Mouse (Mus musculus): ENCODE measurements at regions not wholly inside any gene's neighbourhood (a gene's known extent, or its start where the extent isn't known, plus 50 kb on each side); places are given as distances from the start of the nearest gene placed in this dataset.

DNA sequence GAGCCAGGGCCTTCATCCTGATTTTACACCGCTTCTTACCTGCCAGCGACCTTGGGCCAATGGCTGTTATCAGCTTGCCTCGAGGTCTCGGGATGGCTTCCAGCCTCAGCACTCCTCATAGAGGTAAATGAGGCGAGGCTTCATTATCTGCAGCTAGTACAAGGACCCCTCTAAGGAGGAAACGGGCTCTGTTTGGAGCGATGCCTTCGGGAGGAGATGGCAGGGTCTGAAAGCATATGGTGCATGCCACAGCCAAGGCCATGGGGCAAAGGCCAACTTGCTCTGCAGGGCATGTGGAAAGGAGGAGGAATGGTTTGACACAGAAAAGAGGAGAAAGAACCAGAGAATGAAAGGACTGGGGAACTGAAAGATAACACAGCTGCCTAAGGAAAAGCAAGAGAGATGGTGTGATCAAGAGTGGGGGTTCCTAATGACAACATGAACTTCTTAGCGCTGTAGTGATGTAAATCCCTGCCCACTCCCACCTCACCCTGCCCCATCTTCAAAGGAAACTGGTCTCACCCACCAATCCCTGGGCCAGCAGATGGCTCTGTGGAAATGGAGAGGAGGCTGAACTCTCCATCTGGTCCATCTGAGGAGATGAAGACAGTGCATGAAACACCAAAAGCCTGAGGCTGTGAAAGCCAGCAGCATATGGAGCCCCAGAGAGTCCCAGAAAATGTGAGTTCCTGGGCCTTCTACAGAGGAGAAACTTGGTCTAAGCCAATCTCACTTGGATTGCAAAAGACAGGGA is 134.0 kb downstream of the Rplp1 start:
- H3K27me3 ChIP-seq (ENCODE audit: low read depth, poor library complexity, severe bottlenecking) = no peaks in the 10 kb centered on the region; the same call in 1 of the 2 replicates
- no peaks in the 10 kb centered on the region for H3K4me1 ChIP-seq
- 90% methylated on average over 9 of the region's 9 CpGs for WGBS
- H3K36me3 ChIP-seq = no peaks in the 10 kb centered on the region
- no peak for DNase-seq (ENCODE audit: low spot score)
- H3K27ac ChIP-seq (replicated peaks) = no peak overlapping the region
- no peak overlapping the region for H3K4me3 ChIP-seq
- H3K9me3 ChIP-seq (replicated peaks) = no peaks in the 10 kb centered on the region

GRCm38 (mm10) chr9:61779165-61779564 is 135.2 kb downstream of the Rplp1 start:
- Histone ChIP-seq H3K9me3 (replicated peaks) (no peaks in the 10 kb centered on the region), H3K4me3 (no peak overlapping the region), H3K27me3 (ENCODE audit: low read depth, poor library complexity, severe bottlenecking) (no peaks in the 10 kb centered on the region; the same call in 1 of the 2 replicates), H3K4me1 (no peaks in the 10 kb centered on the region), H3K27ac (replicated peaks) (no peak overlapping the region), H3K36me3 (no peaks in the 10 kb centered on the region)
- DNase-seq (ENCODE audit: low spot score) = no peak

DNA sequence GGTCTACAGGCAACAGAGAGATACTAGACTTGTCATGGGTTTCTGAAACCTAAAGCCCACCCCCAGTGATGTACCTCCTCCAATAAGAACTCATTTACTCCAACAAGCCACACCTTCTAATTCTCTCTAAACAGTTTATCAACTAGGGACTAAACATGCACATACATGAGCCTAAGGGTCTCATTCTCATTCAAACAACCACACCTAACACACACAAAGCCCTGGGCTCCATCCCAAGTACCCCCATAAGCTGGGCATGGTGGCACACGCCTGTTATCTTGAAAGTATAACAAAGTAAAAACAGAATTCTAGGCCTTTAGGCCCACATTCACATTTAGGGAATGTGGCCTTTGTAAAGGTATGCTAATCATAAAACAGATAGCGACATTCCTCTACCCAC is 137.9 kb downstream of the Rplp1 start:
- WGBS = 78% methylated on average over 2 of the region's 2 CpGs
- Histone ChIP-seq H3K27ac (replicated peaks) (no peak overlapping the region), H3K9me3 (replicated peaks) (no peaks in the 10 kb centered on the region), H3K27me3 (ENCODE audit: low read depth, poor library complexity, severe bottlenecking) (no peaks in the 10 kb centered on the region; the same call in 1 of the 2 replicates), H3K4me3 (no peak overlapping the region), H3K36me3 (no peaks in the 10 kb centered on the region), H3K4me1 (no peaks in the 10 kb centered on the region)
- no peak for DNase-seq (ENCODE audit: low spot score)

DNA sequence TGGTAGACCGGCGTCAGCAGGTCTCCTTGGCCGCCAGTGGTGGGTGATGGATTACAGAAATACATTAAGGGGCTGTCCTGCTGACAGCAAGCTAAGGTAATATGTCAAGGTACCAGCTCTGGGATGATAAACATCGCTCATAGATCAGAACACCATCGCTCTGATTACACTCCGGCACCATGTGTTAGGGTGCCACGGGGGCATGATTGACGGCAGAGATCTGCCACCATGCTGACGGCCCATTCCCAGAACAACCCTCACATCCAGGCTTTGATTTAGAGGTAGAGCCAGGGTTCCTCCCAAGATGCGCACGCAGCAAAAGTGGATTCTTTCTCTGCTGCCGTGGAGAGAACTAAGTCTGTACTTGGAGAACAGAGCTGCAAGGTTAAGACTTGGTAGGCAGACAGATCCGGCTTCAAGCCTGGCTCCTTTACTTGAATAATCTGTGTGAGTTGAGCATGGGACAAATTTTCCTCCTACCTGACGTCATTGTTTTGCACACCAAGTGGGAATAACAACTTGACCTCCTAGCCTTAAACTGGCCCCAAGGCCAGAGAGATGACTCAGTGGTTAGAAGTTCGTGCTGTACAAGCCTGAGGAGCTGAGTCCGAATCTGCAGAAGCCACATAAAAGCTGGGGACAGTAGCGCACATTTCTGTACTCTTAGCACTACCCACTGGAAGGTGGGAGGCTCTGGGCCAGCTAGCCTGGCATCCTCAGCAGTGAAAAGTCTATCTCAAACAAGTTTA is 144.0 kb downstream of the Rplp1 start:
- H3K4me1 ChIP-seq = peaks cover under 1% of the 10 kb centered on the region; the same call in 1 of the 2 replicates
- no peak for DNase-seq (ENCODE audit: low spot score)
- H3K27me3 ChIP-seq (ENCODE audit: low read depth, poor library complexity, severe bottlenecking) = no peaks in the 10 kb centered on the region
- no peaks in the 10 kb centered on the region for H3K9me3 ChIP-seq (replicated peaks)
- no peak overlapping the region for H3K4me3 ChIP-seq
- H3K27ac ChIP-seq (replicated peaks) = no peak overlapping the region
- 91% methylated on average over 17 of the region's 17 CpGs for WGBS
- H3K36me3 ChIP-seq = no peaks in the 10 kb centered on the region

GRCm38 (mm10) chr9:61766187-61766586 is 148.2 kb downstream of the Rplp1 start:
- DNase-seq (ENCODE audit: low spot score) = no peak
- Histone ChIP-seq H3K36me3 (no peaks in the 10 kb centered on the region), H3K4me1 (peaks cover 4% of the 10 kb centered on the region; the same call in 1 of the 2 replicates), H3K27ac (replicated peaks) (no peak overlapping the region), H3K27me3 (ENCODE audit: low read depth, poor library complexity, severe bottlenecking) (no peaks in the 10 kb centered on the region), H3K9me3 (replicated peaks) (no peaks in the 10 kb centered on the region), H3K4me3 (no peak overlapping the region)
- 82% methylated on average over 6 of the region's 6 CpGs for WGBS

DNA sequence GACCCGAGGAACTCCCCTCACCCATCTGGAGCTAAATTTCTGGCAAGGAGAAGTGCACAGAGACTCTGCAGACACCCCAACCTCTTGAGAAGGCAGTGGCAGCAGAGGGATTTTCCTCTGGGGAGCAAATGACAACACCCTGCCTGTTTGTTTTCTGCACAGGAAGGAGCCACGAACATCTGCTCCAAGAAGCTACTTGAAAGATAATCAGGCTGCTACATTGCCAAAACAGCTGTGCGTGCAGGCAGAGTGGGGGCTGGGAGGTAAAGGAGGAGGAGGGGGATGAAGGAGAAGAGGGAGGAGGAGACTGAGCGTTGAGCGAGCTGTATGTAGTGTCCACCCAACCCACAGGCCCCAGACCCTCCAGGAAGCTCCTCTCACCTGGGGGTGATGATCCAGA is 149.0 kb downstream of the Rplp1 start:
- WGBS = 61% methylated on average over 5 of the region's 5 CpGs
- no peak for DNase-seq (ENCODE audit: low spot score)
- 0 out of 2 replicates have a peak overlapping the region, but pooled peaks have one; percentile 33 for H3K27ac ChIP-seq (replicated peaks)
- H3K27me3 ChIP-seq (ENCODE audit: low read depth, poor library complexity, severe bottlenecking) = no peaks in the 10 kb centered on the region
- no peak overlapping the region for H3K4me3 ChIP-seq
- no peaks in the 10 kb centered on the region for H3K36me3 ChIP-seq
- peaks cover 4% of the 10 kb centered on the region; the same call in 1 of the 2 replicates for H3K4me1 ChIP-seq
- H3K9me3 ChIP-seq (replicated peaks) = no peaks in the 10 kb centered on the region

GRCm38 (mm10) chr9:61757806-61758205 is 156.5 kb downstream of the Rplp1 start:
- Histone ChIP-seq H3K9me3 (replicated peaks) (no peaks in the 10 kb centered on the region), H3K36me3 (no peaks in the 10 kb centered on the region), H3K4me3 (no peak overlapping the region), H3K27me3 (ENCODE audit: low read depth, poor library complexity, severe bottlenecking) (no peaks in the 10 kb centered on the region), H3K27ac (replicated peaks) (no peak overlapping the region), H3K4me1 (peaks cover 30% of the 10 kb centered on the region)
- 86% methylated on average over 3 of the region's 3 CpGs for WGBS
- DNase-seq (ENCODE audit: low spot score) = no peak

GRCm38 (mm10) chr9:61756801-61757342 is 157.5 kb downstream of the Rplp1 start:
- no peak overlapping the region for H3K4me3 ChIP-seq
- no peaks in the 10 kb centered on the region for H3K27me3 ChIP-seq (ENCODE audit: low read depth, poor library complexity, severe bottlenecking)
- no peak for DNase-seq (ENCODE audit: low spot score)
- peaks cover 30% of the 10 kb centered on the region for H3K4me1 ChIP-seq
- no peak overlapping the region for H3K27ac ChIP-seq (replicated peaks)
- H3K36me3 ChIP-seq = no peaks in the 10 kb centered on the region
- WGBS = 89% methylated on average over 24 of the region's 24 CpGs
- no peaks in the 10 kb centered on the region for H3K9me3 ChIP-seq (replicated peaks)

GRCm38 (mm10) chr9:61756224-61756800 is 158.0 kb downstream of the Rplp1 start:
- H3K36me3 ChIP-seq = no peaks in the 10 kb centered on the region
- 79% methylated on average over 15 of the region's 15 CpGs for WGBS
- no peak for DNase-seq (ENCODE audit: low spot score)
- H3K27me3 ChIP-seq (ENCODE audit: low read depth, poor library complexity, severe bottlenecking) = no peaks in the 10 kb centered on the region
- peaks cover 30% of the 10 kb centered on the region for H3K4me1 ChIP-seq
- no peak overlapping the region for H3K4me3 ChIP-seq
- H3K27ac ChIP-seq (replicated peaks) = no peak overlapping the region
- H3K9me3 ChIP-seq (replicated peaks) = no peaks in the 10 kb centered on the region

DNA sequence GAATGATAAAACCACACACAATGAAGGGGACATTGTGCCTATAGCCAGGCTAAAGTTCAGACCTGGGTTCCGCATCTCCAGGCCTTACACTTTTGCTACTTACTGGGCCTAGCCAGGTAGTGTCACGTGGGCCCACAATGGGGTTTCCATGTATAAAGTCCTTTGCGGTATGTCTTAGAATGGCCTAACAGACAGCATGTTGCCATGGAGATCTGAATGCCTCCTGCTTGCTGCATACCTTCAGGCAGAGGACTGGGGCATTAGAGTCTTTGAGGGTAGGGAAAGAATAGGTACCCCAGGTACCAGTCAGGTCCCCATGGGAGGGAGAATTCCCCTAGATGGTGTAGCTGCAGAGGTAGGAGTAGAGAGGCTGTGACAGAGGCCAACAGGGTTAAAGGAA is 159.0 kb downstream of the Rplp1 start:
- 0 out of 2 replicates have a peak overlapping the region, but pooled peaks have one; percentile 6 for H3K27ac ChIP-seq (replicated peaks)
- 90% methylated on average over 3 of the region's 3 CpGs for WGBS

DNA sequence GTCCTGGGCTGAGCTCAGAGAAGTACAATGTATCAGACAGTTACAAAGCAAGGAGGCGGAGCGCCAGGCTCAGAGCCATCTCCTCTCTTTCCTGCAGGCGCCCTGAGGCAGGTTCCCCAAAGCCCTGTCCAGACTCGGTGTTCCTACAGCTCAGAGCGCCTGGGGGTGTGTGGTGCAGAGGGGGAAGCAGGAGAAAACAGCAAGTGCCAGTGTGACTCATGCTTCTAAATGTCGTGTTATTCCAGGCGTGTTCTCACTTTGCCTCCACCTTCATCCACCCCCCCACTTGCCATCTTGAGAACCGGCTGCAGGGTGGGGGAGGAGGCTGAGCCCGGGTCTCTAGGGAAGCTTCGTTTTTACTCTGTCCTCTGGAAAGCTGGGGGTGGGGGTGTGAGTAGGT is 160.5 kb downstream of the Rplp1 start:
- no peaks in the 10 kb centered on the region for H3K27me3 ChIP-seq (ENCODE audit: low read depth, poor library complexity, severe bottlenecking)
- WGBS = 48% methylated on average over 10 of the region's 10 CpGs
- H3K4me3 ChIP-seq = no peak overlapping the region
- no peak for DNase-seq (ENCODE audit: low spot score)
- no peaks in the 10 kb centered on the region for H3K36me3 ChIP-seq
- H3K4me1 ChIP-seq = peaks cover 30% of the 10 kb centered on the region
- no peaks in the 10 kb centered on the region for H3K9me3 ChIP-seq (replicated peaks)
- H3K27ac ChIP-seq (replicated peaks) = peak overlapping the region; percentile 52

More for the DNA sequence above, 159.0 kb downstream of the Rplp1 start:
- Histone ChIP-seq H3K36me3 (no peaks in the 10 kb centered on the region), H3K9me3 (replicated peaks) (no peaks in the 10 kb centered on the region), H3K4me3 (no peak overlapping the region), H3K4me1 (peaks cover 30% of the 10 kb centered on the region), H3K27me3 (ENCODE audit: low read depth, poor library complexity, severe bottlenecking) (no peaks in the 10 kb centered on the region)
- DNase-seq (ENCODE audit: low spot score) = no peak

- Histone ChIP-seq H3K4me3 (no peak overlapping the region), H3K4me1 (peaks cover 28% of the 10 kb centered on the region), H3K27me3 (ENCODE audit: low read depth, poor library complexity, severe bottlenecking) (no peaks in the 10 kb centered on the region), H3K27ac (replicated peaks) (no peak overlapping the region), H3K9me3 (replicated peaks) (no peaks in the 10 kb centered on the region), H3K36me3 (no peaks in the 10 kb centered on the region)
- 82% methylated on average over 4 of the region's 4 CpGs for WGBS
- no peak for DNase-seq (ENCODE audit: low spot score)
Observed at GRCm38 (mm10) chr9:61749201-61749600, 165.1 kb downstream of the Rplp1 start.
